Mouse (Mus musculus): ENCODE measurements at regions not wholly inside any gene's neighbourhood (a gene's known extent, or its start where the extent isn't known, plus 50 kb on each side); places are given as distances from the start of the nearest gene placed in this dataset.
"Not testable (repeated sequence)": the region's sequence is repeated elsewhere in the genome, so short reads cannot be mapped to it uniquely, and the experiment has no call there.

DNA sequence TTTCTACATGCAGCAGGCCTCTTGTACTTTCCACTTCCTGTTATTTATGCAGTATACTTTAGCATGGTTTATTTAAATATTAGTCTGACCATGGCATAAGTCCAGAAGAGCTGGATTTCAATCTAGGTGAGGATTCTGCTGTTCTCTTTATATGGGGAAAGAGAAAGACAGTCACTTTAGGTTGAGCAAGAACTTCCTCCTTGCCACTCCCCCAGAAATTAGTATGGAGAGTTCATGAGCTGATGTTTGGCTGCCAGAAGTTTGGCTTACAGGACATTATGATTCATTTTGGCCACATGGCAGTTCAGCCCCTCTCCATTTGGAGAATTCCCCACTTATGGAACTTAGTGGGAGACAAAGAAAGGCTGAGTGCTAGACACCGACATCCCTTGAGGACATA, 130.8 kb downstream of the Arrdc3 start:
- WGBS (ENCODE audit: insufficient replicate concordance), result 79% methylated on average over 1 of the region's 1 CpGs
- Histone ChIP-seq H3K4me1 (replicated peaks) (no peaks in the 10 kb centered on the region), H3K27me3 (no peaks in the 10 kb centered on the region), H3K36me3 (no peaks in the 10 kb centered on the region), H3K4me3 (replicated peaks) (no peak overlapping the region), H3K27ac (no peak overlapping the region), H3K4me2 (no peak overlapping the region), H3K9me3 (replicated peaks) (no peaks in the 10 kb centered on the region), H3K9ac (no peak overlapping the region)
- ATAC-seq (ENCODE audit: low read depth) (no peak), DNase-seq (no peak)

DNA sequence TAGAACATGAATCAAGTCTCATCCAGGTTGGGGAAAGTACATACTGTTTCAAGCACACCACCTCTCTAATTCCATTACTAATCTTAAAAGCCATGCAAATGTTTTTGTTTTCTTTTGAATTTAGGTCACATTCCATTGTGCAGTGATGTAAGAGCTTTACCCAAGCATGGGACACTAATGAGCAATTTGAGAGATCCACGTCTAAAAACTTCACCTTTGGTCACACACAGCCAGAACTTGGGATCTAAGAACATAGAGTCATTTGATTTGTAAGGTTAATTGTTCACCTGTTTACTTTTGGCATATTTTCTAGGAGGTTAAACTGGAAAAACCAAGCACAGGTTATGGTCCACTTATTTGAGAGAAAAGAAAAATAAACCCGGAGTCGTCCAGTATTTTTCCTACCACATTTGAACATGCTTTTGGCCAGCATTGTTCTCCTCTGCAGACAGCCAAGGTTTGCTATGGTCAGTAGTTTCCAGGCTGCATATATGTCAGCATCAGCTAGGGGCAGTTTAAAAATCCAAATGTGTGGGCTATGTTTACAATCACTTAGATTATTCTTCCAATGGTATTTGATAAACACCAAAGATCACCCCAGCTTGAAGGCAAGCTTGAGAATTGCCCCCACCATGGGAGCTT, 137.0 kb downstream of the Arrdc3 start:
- Histone ChIP-seq H3K27me3 (no peaks in the 10 kb centered on the region), H3K4me1 (replicated peaks) (no peaks in the 10 kb centered on the region), H3K9me3 (replicated peaks) (no peaks in the 10 kb centered on the region), H3K36me3 (no peaks in the 10 kb centered on the region), H3K27ac (no peak overlapping the region), H3K4me3 (replicated peaks) (no peak overlapping the region), H3K4me2 (no peak overlapping the region), H3K9ac (no peak overlapping the region)
- WGBS (ENCODE audit: insufficient replicate concordance), result 67% methylated on average over 3 of the region's 3 CpGs
- no peak for DNase-seq
- ATAC-seq (ENCODE audit: low read depth), result no peak

DNA sequence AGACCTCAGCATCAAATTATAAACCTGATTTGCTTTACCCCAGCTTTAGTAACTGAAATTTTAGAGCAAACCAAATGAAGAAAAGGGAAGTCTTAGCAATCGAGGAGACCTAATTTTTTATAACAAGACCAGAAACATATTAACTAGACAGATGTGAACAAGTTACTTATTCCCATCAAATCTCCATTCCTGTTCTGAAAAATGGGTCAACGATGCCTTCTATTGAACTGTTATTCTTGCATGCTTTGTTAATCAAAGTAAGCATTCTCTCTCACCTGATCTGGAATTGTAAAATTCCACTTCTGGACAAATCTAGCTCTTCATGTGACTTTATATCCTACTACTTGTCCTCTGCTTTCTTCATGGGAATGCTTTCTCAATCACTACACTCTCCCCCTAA, 137.6 kb downstream of the Arrdc3 start:
- Histone ChIP-seq H3K4me2 (no peak overlapping the region), H3K36me3 (no peaks in the 10 kb centered on the region), H3K9ac (no peak overlapping the region), H3K9me3 (replicated peaks) (no peaks in the 10 kb centered on the region), H3K4me1 (replicated peaks) (no peaks in the 10 kb centered on the region), H3K27me3 (no peaks in the 10 kb centered on the region), H3K4me3 (replicated peaks) (no peak overlapping the region), H3K27ac (no peak overlapping the region)
- ATAC-seq (ENCODE audit: low read depth) (no peak), DNase-seq (no peak)
- WGBS (ENCODE audit: insufficient replicate concordance), result 63% methylated on average over 2 of the region's 2 CpGs

DNA sequence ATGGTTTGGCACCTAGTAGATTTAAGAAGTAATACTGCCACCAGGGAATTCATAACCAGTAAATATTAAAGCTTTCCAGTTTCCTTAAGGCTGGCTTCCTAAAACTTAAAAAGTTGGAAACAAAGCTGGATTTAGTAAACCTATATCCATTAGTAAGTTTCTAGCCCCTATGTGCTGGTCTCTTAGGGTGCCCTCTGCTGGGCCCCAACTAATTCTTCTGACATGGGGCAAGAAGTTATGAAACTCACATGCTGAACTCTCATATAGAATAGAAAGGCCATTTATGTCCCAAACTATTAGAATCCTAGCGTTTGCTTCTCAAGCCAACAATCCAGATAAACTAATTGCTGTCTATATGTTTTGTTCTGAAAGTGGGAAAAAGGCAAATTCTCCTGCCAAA, 139.2 kb downstream of the Arrdc3 start:
- Histone ChIP-seq H3K27me3 (no peaks in the 10 kb centered on the region), H3K4me2 (no peak overlapping the region), H3K4me3 (replicated peaks) (no peak overlapping the region), H3K9ac (no peak overlapping the region), H3K4me1 (replicated peaks) (no peaks in the 10 kb centered on the region), H3K9me3 (replicated peaks) (no peaks in the 10 kb centered on the region), H3K27ac (no peak overlapping the region), H3K36me3 (no peaks in the 10 kb centered on the region)
- ATAC-seq (ENCODE audit: low read depth) (no peak), DNase-seq (no peak)
- 40% methylated on average over 1 of the region's 1 CpGs for WGBS (ENCODE audit: insufficient replicate concordance)

DNA sequence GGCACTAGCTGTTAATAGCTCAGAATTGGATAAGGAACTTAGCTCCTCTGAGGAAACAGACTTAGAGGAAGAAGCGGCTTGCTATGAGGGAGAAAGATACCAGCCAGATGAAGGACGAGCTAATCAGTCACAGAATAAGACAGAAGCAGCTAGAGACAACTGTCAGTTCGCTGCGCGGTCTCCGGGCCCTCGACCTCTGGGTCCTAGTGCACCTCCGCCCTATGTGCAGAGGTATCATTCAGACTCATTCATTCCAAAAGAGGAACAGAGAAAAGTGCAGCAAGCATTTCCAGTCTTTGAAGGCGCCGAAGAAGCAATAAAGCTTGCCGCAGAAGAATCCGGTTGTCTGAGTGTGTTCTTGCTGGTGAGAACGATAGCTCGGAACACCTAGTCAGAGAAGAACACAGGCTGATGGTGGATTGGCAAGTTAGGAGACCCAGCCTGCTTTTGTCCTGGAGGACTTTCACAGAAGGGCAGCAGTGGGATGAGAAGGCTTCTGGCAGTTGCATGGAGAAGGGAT, 142.1 kb downstream of the Arrdc3 start:
- not testable (repeated sequence) for H3K27ac ChIP-seq; H3K4me3 ChIP-seq (replicated peaks); H3K27me3 ChIP-seq; H3K9ac ChIP-seq; H3K4me1 ChIP-seq (replicated peaks); ATAC-seq (ENCODE audit: low read depth); H3K9me3 ChIP-seq (replicated peaks); H3K36me3 ChIP-seq; DNase-seq; H3K4me2 ChIP-seq
- WGBS (ENCODE audit: insufficient replicate concordance), result 73% methylated on average over 14 of the region's 14 CpGs

DNA sequence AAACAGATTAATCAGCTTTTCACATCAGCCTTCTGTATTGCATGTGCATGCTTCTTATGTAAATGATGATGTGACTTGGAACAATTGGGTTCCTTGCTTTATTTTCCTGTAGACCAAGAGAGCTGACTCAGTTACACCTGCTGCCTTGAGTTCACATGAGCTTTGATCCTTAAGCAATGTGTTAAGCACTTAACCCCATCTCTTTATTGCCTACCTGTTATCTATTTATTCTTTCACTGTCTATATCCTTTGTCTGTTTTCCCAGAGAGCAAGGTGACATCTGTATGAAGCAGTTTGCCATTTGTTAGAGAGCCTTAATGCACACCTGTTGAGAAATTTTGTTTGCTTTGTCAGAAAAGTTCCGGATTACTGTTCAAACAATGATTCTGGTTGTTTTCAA, 154.1 kb downstream of the Arrdc3 start:
- 67% methylated on average over 1 of the region's 1 CpGs for WGBS (ENCODE audit: insufficient replicate concordance)
- no peak for ATAC-seq (ENCODE audit: low read depth)

DNA sequence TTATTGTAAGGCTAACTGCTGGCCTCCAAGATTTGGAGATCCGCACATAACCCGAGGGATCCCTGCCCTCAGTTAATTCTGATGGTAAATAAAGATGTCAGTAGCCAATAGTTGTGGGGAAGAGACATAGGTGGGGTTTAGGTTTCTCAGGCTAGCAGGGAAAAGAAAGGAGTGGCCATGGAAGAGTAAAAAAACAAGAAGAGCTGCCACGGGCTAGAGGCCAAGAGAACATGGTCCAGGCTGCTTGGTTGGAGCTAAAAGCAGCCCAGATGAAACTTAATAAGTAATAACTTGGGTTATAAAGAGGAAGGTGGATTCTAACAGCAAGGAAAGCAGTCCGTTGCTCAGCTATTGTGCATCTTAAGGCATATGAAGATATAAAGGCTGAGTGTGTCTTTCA, 155.6 kb downstream of the Arrdc3 start:
- Histone ChIP-seq H3K9ac (no peak overlapping the region), H3K4me2 (no peak overlapping the region), H3K36me3 (no peaks in the 10 kb centered on the region), H3K27me3 (no peaks in the 10 kb centered on the region), H3K4me1 (replicated peaks) (no peaks in the 10 kb centered on the region), H3K9me3 (replicated peaks) (no peaks in the 10 kb centered on the region), H3K27ac (no peak overlapping the region), H3K4me3 (replicated peaks) (no peak overlapping the region)
- 61% methylated on average over 4 of the region's 4 CpGs for WGBS (ENCODE audit: insufficient replicate concordance)
- no peak for DNase-seq
- ATAC-seq (ENCODE audit: low read depth), result no peak

More for the DNA sequence above, 154.1 kb downstream of the Arrdc3 start:
- no peak overlapping the region for H3K9ac ChIP-seq
- no peaks in the 10 kb centered on the region for H3K27me3 ChIP-seq
- no peak overlapping the region for H3K4me3 ChIP-seq (replicated peaks)
- H3K27ac ChIP-seq, result no peak overlapping the region
- H3K36me3 ChIP-seq, result no peaks in the 10 kb centered on the region
- no peak for DNase-seq
- H3K9me3 ChIP-seq (replicated peaks), result no peaks in the 10 kb centered on the region
- no peak overlapping the region for H3K4me2 ChIP-seq
- H3K4me1 ChIP-seq (replicated peaks), result no peaks in the 10 kb centered on the region

DNA sequence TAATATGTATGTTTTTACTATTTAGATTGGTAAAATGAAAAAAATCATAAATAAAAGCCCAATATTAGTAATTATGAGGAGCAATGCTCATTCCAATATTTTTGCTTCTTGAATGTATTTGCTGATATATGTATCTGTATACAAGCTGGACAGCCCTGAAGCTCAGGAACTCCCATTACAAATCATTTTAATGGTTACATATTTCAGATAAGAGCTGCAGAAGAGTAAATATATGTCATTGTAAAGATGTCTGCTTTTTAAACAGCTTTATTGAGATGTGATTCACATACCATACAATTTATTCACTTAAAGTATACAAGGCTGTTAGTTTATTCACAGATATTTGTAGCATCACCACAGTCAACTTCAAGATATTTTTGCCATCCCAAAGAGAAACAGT, 157.3 kb downstream of the Arrdc3 start:
- H3K27me3 ChIP-seq, result no peaks in the 10 kb centered on the region

DNA sequence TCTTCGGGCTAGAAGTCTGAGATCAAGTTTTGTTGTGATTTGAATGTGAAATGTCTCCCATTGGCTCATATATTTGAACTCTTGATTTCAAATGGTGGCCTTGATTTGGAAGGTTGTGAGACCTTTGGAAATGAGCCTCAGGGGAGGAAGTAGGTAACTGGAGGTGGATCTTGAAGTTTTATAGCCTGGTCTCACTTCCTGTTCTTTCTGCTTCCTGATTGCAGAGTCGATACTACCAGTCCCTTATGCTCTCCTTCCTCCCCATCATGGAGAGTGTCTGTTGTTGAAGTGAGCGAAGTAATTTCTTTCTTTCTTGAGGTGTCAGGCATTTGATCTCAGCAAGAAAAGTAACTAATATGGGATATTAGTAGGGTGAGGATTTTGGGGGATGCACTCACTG, 158.5 kb downstream of the Arrdc3 start:
- no peaks in the 10 kb centered on the region for H3K4me1 ChIP-seq (replicated peaks)
- DNase-seq, result no peak
- ATAC-seq (ENCODE audit: low read depth), result no peak
- H3K9ac ChIP-seq, result no peak overlapping the region
- no peak overlapping the region for H3K4me2 ChIP-seq
- no peaks in the 10 kb centered on the region for H3K9me3 ChIP-seq (replicated peaks)
- H3K27ac ChIP-seq, result no peak overlapping the region
- no peak overlapping the region for H3K4me3 ChIP-seq (replicated peaks)
- 54% methylated on average over 3 of the region's 3 CpGs for WGBS (ENCODE audit: insufficient replicate concordance)
- no peaks in the 10 kb centered on the region for H3K36me3 ChIP-seq
- H3K27me3 ChIP-seq, result no peaks in the 10 kb centered on the region

More for the DNA sequence above, 157.3 kb downstream of the Arrdc3 start:
- DNase-seq, result no peak
- no peak overlapping the region for H3K27ac ChIP-seq
- no peaks in the 10 kb centered on the region for H3K36me3 ChIP-seq
- no peak overlapping the region for H3K9ac ChIP-seq
- ATAC-seq (ENCODE audit: low read depth), result no peak
- H3K4me3 ChIP-seq (replicated peaks), result no peak overlapping the region
- no peak overlapping the region for H3K4me2 ChIP-seq
- no peaks in the 10 kb centered on the region for H3K9me3 ChIP-seq (replicated peaks)
- H3K4me1 ChIP-seq (replicated peaks), result no peaks in the 10 kb centered on the region
